Mouse (Mus musculus) small intestine, adult 2 months (tissue): ENCODE measurements around the gene Asb16. TPM values are rescaled to one million over a fixed set of nuclear protein-coding genes. Genes with fewer than 3 reads are reported as not detected.

ENCODE experiments used
- H3K27ac ChIP-seq: fragments of 200-500 bp; 2 replicates; pipeline ENCODE4 v1.5.1; 2012; ENCODE audit warnings: low read depth, low read length, control low read depth, inconsistent platforms; ENCODE audit not compliant: insufficient read depth
- H3K27me3 ChIP-seq: fragments of 200-500 bp; 2 replicates; pipeline ENCODE4 v1.6.1; 2012; ENCODE audit warnings: mild to moderate bottlenecking, moderate library complexity, low read length, inconsistent platforms; ENCODE audit not compliant: control insufficient read depth, insufficient read depth
- H3K36me3 ChIP-seq: fragments of 200-500 bp; 2 replicates; pipeline ENCODE4 v1.6.1; 2012; ENCODE audit warnings: mild to moderate bottlenecking, low read length, control low read depth, inconsistent platforms; ENCODE audit not compliant: control insufficient read depth, insufficient read depth
- H3K4me1 ChIP-seq: fragments of 200-500 bp; 2 replicates; pipeline ENCODE4 v1.6.1; 2012; ENCODE audit warnings: low read length, inconsistent platforms, mixed read lengths; ENCODE audit not compliant: control insufficient read depth, insufficient read depth, insufficient read length
- H3K4me3 ChIP-seq: fragments of 200-500 bp; 2 replicates; pipeline ENCODE4 v1.5.1; 2012; ENCODE audit warnings: low read depth, mild to moderate bottlenecking, control low read depth, inconsistent platforms, low read length, moderate library complexity
- CTCF ChIP-seq: fragments of 200-500 bp; IDR thresholded peaks from 2 replicates; pipeline ENCODE4 v1.5.1; 2012; ENCODE audit warnings: low read depth, mild to moderate bottlenecking, control low read depth, inconsistent platforms, low read length, moderate library complexity, mixed read lengths; ENCODE audit not compliant: insufficient replicate concordance, insufficient read length; ENCODE audit errors: extremely low read depth
- POLR2A ChIP-seq: fragments of 200-500 bp; IDR thresholded peaks from 2 replicates; pipeline ENCODE4 v1.6.1; 2012; ENCODE audit warnings: low read depth, mild to moderate bottlenecking, control low read depth, inconsistent platforms, low read length, moderate library complexity
- WGBS: fragments of 180-500 bp; shearing (Covaris S2); methylation state at CpG from one replicate; pipeline ENCODE4 v1.1.7; 2018; 5-methylcytosine and 5-hydroxymethylcytosine counted together
- polyA plus RNA-seq: library from polyadenylated mRNA; depleted of rRNA; stranded (reverse); fragments of >200 nt; gene quantifications from 2 replicates; pipeline ENCODE4 v1.2.3, GENCODE M21; 2012

The Asb16 gene
- polyA plus RNA-seq, 1 experiment = 0.29 TPM

- peaks cover 23% of the 10 kb centered on the region for H3K4me1 ChIP-seq
- no peaks in the 10 kb centered on the region for H3K27me3 ChIP-seq
- H3K36me3 ChIP-seq = no peaks in the 10 kb centered on the region
- TF ChIP-seq CTCF (peak; percentile 39; the same call in 1 of the 2 replicates), POLR2A (no peak)
- H3K4me3 ChIP-seq = no peak overlapping the region
- 58% methylated on average over 6 of the region's 6 CpGs for WGBS
- H3K27ac ChIP-seq = no peak overlapping the region
Observed at GRCm38 (mm10) chr11:102223166-102223565, 45.4 kb upstream of the Asb16 start.

GRCm38 (mm10) chr11:102224686-102225085 is 43.9 kb upstream of the Asb16 start:
- Histone ChIP-seq H3K36me3 (no peaks in the 10 kb centered on the region), H3K27me3 (no peaks in the 10 kb centered on the region), H3K4me3 (peak overlapping the region; percentile 8; the same call in 1 of the 2 replicates), H3K4me1 (peaks cover 17% of the 10 kb centered on the region), H3K27ac (no peak overlapping the region)
- TF ChIP-seq POLR2A = no peak
- no peak for TF ChIP-seq CTCF
- WGBS = 46% methylated on average over 22 of the region's 22 CpGs

GRCm38 (mm10) chr11:102225221-102225620 is 43.3 kb upstream of the Asb16 start:
- TF ChIP-seq POLR2A = no peak
- TF ChIP-seq CTCF = no peak
- H3K27ac ChIP-seq = no peak overlapping the region
- H3K36me3 ChIP-seq = no peaks in the 10 kb centered on the region
- H3K27me3 ChIP-seq = no peaks in the 10 kb centered on the region
- 66% methylated on average over 5 of the region's 5 CpGs for WGBS
- peaks cover 12% of the 10 kb centered on the region; the same call in 1 of the 2 replicates for H3K4me1 ChIP-seq
- H3K4me3 ChIP-seq = no peak overlapping the region

- WGBS = 67% methylated on average over 12 of the region's 12 CpGs
- H3K36me3 ChIP-seq = no peaks in the 10 kb centered on the region
- no peak overlapping the region for H3K27ac ChIP-seq
- no peaks in the 10 kb centered on the region for H3K27me3 ChIP-seq
- H3K4me1 ChIP-seq = peaks cover 10% of the 10 kb centered on the region; the same call in 1 of the 2 replicates
- no peak for TF ChIP-seq POLR2A
- TF ChIP-seq CTCF = no peak
- no peak overlapping the region for H3K4me3 ChIP-seq
Observed at GRCm38 (mm10) chr11:102226067-102226978, 42.2 kb upstream of the Asb16 start.

GRCm38 (mm10) chr11:102227270-102228190 is 41.0 kb upstream of the Asb16 start:
- no peaks in the 10 kb centered on the region for H3K27me3 ChIP-seq
- H3K4me3 ChIP-seq = peak overlapping the region; percentile 7; the same call in 1 of the 2 replicates
- no peak overlapping the region for H3K27ac ChIP-seq
- no peaks in the 10 kb centered on the region for H3K36me3 ChIP-seq
- TF ChIP-seq POLR2A = no peak
- no peak for TF ChIP-seq CTCF
- 78% methylated on average over 12 of the region's 12 CpGs for WGBS
- H3K4me1 ChIP-seq = peaks cover 10% of the 10 kb centered on the region; the same call in 1 of the 2 replicates

- 59% methylated on average over 9 of the region's 9 CpGs for WGBS
- peaks cover 10% of the 10 kb centered on the region; the same call in 1 of the 2 replicates for H3K4me1 ChIP-seq
Observed at GRCm38 (mm10) chr11:102228191-102228545, 40.4 kb upstream of the Asb16 start.

GRCm38 (mm10) chr11:102228646-102229268 is 39.8 kb upstream of the Asb16 start:
- Histone ChIP-seq H3K36me3 (no peaks in the 10 kb centered on the region), H3K4me3 (peak overlapping the region; percentile 82), H3K27ac (no peak overlapping the region), H3K4me1 (peaks cover 10% of the 10 kb centered on the region; the same call in 1 of the 2 replicates), H3K27me3 (no peaks in the 10 kb centered on the region)
- WGBS = 11% methylated on average over 7 of the region's 7 CpGs
- TF ChIP-seq CTCF (no peak), POLR2A (no peak)

More at GRCm38 (mm10) chr11:102228191-102228545, 40.4 kb upstream of the Asb16 start:
- H3K27me3 ChIP-seq = no peaks in the 10 kb centered on the region
- H3K27ac ChIP-seq = no peak overlapping the region
- H3K36me3 ChIP-seq = no peaks in the 10 kb centered on the region
- peak overlapping the region; percentile 7; the same call in 1 of the 2 replicates for H3K4me3 ChIP-seq
- no peak for TF ChIP-seq POLR2A
- no peak for TF ChIP-seq CTCF
